Mouse (Mus musculus): ENCODE measurements at regions not wholly inside any gene's neighbourhood (a gene's known extent, or its start where the extent isn't known, plus 50 kb on each side); places are given as distances from the start of the nearest gene placed in this dataset.

DNA sequence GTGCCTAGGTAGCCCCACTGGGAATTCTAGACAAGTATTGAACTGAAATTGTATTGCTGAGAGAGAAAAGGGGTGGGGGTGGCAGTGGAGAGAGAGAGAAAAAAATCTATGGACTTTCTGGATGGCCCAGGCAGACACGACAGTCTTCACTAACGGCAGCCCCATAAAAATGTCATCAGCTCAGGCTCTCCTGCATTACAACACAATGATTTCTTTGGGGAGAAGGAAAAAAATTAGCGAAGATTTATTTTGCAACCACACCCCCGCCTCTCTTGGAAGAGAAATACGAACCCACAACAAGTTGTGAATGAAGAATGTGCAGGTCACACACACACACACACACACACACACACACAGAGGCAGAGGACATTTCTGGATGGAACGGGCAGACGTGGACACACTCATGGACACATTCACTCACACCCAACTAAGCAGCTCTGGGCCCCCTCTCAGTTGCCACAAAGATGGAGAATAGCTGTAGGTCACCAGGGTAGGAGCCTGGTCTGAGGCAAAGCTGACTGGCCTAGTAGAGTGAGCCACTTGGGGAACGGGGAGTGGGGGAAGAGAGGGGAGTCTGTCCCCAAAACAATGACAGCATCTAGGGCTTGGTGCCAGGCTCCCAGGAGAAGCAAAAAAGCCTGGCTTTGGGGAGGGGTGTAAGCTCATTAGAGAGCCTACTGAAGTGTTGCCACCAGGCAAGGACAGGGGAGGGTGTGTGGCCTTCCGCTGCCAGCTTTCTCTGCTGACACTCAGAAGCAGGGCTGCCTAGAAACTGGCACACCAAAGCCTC lies 201.0 kb downstream of the Sox9 start:
- DNase-seq, result no peak

DNA sequence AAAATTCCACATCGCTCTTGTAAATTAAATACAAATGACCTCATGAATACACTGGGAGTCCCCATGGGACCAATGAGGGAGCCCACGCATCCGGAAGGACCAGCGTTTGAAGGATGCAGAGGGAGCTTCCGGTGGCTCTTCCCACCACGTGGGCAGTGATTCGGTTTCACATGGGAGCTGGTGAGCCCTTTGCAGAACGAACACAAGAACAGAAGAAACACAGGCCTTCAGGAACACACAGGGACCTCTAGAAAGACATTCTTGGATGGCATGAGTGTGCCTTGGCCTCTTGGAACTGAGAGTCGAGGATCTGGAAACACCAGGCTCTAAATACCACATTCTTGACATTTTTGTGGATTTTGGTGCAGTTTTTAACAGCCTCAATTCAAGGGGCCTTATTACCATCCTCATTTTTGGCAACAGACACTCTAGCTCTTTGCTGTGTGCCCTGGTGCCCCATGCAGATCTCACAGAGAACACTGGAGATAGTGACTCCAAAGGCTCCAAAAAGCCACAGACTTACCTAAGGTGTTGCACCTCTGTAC lies 204.1 kb downstream of the Sox9 start:
- no peak for DNase-seq

DNA sequence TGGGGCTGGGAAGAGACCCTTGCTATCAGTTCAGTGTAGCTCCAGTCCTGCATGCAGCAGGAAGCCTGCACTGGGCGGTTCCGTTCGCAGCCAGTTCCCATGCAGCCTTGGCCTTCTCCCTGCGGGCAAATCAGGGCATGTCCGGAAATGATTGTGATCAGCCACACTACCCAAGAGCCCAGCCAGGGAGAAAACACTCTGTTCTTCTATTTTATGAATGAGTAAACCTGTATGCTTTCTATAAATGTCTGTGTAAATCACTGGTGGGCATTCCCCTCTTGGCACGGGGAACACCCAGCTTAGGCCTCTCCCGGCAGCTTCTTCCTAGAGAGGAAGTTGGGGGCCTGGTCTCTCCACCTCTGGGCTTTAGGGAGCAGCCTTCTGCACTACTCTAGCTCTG lies 205.8 kb downstream of the Sox9 start:
- no peak for DNase-seq

DNA sequence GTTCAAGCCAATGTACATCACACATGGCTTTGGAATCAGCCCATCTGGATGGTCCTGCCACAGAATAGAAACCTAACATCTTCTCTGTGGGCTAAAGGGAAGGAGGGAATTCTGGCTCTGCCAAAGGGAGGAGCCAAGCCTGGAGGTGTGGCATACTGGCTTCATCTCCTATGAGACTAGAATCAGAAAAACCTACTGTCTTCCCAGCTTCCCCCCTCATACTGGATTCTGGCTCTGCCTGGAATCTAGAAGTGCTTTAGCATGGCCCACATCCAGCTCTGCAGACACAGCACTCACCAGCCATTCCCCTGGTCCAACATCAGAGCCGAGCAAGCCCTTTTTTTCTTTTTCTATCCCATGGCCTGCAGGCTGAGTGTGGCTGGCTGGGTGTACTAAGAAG lies 206.9 kb downstream of the Sox9 start:
- DNase-seq, result no peak

DNA sequence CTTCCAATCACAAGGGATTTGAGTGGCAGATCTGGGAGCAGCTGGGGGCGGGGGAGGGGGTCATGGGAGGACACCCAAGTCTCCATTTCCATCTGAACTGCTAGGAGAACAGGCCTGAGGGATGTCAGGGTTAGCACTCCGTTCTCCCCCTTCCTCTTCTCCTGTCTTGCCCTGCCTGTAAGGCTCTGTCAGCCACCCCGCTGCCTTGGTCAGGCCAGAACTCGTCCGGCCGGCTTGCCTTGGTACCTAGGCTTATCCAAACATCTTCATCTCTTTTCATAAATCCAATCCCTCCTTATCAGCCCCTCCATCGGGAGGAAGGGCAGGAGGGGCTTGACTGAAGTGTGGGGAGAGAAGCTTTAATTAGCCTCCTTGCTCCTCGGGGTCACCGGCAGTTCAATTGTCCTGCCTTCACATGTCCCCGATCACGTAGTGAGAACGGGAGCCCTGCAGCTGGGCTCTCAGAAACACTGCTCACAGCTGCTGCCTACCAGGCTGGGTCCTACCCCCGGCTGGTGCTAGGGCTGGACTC lies 208.0 kb downstream of the Sox9 start:
- no peak for DNase-seq

DNA sequence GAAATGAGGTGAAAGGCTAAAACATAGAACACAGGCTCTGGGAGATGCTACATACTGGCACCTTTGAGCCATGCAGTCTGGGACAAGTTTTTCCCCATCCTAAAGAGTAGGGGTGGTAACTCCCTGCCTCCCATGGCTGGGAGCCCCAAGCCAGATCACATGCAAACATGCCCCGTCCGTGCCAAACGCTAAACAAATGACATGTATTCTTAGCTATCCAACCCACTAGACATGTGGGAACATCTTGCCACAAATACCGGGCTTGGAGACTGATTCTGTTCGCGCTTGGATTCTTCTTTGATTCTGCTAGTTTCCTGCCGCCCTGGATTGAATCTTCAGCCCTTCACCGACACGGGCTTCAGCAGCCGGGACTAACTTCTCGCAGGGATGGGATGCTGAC lies 208.7 kb downstream of the Sox9 start:
- no peak for DNase-seq

DNA sequence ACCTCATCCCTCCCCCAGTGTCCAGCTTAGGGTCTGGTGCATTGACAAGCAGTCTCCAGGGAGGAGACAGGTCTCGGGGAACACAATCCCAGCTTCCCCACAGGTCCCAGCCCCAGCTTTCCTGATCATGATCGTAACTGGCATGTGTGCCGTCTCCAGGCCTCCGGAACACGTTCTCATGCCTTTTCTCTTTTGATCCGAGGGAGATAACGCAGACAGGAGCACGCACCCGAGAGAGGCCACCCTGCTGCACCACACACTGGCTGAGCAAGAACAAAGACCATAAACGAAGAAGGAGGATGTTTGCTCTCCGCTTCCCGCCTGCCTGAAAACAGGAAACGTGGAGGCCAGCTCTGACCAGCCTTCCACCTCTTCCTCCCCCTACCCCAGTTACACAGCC lies 209.8 kb downstream of the Sox9 start:
- DNase-seq, result no peak

DNA sequence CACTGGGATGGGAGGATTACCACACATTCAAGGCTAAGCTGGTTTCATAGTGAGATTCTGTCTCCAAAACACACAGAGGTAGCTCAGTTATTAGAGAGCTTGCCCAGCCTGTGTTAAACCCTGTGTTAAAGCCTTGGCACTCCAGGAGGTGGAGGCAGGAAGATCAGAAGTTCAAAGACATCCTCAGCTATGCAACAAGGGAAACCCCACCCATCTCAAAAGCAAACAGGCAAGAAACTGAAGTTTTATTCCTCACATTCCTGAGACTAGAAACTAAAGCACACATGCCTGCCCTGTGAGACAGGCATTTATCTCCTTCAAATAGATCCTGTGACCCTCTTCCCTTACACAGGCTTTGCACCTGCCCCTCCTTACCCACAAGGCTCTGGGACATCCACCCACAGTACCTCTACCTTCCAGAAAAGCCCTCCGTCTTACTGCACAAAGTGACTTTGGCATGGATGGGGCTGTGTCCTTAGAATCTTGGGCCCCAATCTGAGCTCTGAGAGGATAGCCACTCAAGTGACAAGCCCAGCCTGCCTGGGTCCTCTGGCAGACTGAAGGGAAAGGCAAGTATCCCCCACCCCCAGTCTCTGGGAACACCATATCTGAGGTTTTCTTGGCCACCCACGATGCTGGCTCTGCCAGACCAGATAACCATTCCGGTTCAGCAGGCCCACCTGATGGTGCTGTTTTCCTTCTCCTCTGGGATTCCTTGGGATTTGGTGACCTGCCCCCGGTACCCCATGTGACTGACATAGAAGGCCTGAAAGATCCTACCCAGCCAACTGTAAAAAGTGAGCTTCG lies 217.0 kb downstream of the Sox9 start:
- DNase-seq, result no peak

DNA sequence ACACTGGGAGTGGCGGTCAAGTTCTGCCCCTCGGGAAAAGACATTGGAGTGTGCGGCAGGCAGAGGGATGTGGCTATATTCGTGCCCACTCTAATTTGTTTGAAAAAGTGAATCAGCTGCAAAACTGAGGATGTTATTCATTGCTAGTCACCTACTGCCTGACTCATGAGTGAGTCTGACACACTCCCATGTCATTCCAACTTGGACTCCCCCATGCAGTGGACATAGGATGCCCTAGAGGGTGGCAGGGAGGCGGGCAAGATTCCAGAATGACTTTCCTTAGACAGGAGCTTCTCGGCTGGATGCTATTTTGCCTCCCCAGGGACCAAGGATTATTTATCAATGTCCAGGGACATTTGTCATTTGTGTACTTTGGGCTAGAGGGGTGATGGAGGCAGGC lies 219.0 kb downstream of the Sox9 start:
- DNase-seq, result no peak

DNA sequence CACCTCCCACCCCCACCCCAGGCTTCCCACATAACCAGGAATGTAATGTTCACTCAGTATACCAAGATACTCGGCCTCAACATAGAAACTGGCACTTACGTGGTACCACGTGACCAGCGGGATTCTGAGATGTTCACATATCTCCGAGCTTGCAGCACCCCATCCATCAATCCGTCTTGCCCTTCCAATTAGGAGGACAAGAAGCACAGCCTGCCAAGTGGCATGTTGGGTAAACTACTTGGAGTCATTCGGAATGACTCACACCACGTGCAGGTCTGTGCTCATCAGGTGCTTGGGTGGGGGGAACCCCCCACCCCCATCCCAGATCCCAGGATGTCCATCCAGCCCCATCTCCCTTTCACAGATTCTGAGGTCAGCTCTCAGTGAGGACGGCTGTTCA lies 223.9 kb downstream of the Sox9 start:
- DNase-seq, result no peak

DNA sequence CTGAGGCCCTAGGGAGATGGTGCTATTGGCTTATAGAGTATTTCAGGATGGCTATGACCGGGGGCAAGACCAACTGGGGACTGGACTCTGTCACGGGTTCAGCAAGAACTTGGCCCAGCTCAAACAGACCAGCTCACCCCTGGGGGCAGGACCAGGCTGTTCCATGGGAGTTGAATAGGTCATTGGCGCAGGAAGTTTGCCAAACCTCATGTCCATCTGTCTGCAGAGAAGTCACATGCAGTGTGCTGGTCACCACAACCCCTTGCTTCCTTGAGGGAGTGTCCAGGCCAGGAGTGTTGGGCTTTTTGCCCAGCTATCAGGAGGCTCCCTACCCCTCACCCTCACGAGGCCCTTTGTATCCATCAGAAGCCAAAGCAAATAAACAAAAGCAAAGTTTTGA lies 226.5 kb downstream of the Sox9 start:
- DNase-seq, result no peak

DNA sequence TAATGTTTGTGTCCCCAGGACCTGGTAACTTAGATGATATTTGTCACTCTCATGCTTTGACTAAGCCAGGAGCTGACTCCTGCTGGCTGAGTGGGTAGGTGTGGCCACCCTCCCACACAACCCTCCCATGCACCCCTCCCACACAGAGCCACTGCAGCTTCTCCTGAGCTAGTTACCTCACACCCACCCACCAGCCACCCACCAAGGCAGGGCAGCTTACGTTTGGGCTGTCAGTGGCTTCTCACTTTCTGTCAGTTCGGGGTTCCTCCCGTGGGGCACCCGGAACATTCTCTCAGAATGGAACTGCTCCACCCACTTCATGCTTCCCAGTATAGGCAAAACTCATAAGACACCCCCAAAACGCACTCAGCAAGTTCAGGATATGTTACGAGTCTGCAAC lies 227.4 kb downstream of the Sox9 start:
- no peak for DNase-seq

DNA sequence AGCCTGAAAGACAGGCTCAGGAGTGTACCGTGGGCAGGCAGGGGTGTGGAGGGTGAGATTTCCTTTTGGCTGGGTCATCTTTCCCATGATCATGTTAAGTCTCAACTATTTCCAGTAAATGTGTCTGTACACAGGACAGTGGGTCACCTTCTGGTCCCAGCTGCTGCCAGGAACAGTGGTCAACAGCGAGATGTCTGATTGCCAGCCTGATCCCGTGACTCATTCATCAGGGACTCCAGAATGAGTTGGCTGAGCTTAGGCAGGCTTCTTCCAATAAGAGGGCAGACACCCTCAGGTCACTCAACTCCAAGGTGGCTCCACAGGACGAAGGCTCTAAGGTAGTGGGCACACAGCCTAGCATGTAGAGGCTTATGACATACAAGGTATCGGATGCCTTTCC lies 228.9 kb downstream of the Sox9 start:
- DNase-seq, result no peak

DNA sequence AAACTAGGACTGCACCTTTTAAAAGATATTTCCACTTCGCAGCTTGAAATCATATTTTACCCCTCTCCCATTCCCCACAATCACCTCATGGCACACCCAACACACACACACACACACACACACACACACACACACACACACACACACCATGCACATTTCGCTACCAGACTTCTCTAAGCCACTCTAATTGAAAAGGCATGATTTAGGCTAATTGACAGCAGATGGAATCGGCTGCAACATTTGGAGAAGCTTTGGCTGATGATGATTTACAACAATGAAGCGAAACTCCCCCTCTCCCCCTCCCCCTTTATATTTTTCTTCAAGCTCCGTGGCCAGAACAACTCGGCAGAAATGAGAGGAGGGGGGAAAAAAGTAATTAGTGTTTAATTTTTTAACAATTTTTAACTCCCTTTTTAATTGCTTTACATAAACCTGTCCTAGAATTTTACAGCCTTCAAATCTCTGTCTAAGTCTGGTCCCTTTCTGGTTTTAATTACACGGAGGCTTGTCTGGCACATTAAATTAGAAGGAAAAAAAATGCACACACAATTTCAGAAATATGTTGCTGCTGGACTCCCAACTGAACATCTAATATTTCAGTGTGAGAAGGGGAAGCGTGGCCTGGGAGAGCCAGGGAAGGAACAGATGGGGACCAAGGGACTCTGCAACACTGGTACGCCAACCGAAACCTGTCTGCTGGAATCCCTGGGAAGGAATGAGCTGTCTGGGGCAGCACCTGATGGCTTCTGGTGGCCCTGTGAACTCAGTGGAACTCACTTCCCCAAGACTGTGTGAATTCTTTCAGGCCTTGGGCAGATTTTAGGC lies 232.4 kb downstream of the Sox9 start:
- no peak for DNase-seq

DNA sequence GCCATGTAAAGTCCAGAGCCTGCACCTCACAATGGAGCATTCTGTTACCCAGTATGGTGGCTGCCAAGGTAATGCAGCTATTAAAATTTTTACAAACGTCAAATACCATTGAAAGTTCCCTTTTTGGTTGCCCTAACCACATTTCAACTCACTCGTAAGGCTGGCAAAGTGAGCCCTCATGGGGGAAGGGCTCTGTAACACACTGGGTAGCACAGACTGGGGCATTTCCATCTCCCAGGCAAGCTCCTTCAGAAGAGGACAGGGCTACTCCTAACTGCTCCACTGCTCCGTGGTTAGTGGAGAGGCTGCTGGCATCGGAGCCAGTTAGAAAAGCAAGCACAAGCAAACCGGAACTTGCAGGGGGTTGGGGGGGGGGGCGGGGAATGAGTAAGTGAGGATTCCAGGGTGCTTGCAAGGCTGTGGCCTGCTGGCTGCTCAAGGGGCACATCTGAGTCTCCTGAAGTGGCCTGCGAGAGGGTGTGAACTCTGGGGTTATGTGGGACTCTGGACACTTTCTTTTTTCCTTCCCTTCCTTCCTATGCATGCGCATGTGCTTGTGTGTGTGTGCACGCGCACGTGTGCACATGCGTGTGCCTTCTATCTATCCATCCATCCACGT lies 233.8 kb downstream of the Sox9 start:
- DNase-seq, result no peak

DNA sequence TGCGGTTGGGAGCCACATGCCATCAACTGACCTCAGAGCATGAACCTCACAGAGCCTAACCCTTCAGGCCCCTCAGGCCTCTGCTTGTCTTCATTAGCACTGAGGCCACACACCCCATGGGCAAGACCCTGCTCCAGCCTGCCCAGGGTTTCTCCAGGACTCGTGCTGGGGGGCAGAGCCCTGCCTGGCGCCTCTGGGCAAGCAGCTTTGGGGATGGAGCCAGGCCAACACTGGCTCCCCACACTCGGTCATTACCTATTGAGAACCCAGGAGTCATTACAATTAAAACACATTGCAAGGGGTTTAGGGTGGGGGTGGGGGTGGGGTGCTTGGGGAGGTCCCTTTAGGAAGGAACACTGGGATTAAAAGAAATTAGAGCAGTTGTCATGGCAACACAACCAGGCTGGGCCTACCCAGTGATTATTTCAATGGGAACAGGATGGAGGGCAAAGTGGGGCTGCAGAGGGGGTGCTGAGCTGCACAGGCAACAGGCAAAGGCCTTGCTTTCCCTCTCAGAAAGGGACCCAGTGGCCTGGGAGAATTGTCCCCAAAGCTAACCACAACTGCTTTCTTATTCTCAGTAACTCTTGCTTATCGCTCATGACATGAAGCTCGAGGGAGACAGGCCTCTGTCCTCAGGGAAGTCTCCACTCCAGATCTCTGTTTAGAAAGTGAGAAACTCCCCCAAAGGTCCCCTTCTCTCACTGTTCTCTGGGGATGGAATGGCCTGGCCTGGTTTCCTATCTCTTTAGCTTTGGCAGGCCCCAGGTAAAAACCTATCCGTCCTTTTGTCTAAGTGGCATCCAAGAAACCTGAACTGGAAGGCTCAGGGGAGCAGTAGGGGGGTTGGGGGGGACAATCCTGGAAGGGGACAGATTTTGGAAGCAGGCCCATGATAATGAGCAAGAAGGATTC lies 235.0 kb downstream of the Sox9 start:
- DNase-seq, result no peak

DNA sequence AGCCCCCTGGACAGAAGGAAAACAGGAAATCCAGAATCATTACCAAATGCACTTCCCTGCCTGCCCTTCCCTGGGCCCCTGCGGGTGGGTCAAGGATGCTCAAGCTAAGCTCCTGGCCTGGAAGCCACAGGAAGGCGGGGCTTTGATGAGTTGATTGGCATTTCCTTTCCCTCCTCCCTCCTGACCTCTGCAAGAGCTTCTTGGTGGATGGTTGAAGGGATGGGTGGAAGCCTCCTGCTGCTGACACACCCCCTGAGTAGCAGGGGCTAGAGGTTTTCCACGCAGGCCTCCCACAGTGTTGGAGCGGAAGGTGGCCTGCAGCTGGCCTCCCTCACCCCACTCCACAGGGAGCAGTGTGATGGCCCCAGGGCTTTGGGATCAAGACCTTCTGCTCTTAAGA lies 239.5 kb downstream of the Sox9 start:
- DNase-seq, result no peak

DNA sequence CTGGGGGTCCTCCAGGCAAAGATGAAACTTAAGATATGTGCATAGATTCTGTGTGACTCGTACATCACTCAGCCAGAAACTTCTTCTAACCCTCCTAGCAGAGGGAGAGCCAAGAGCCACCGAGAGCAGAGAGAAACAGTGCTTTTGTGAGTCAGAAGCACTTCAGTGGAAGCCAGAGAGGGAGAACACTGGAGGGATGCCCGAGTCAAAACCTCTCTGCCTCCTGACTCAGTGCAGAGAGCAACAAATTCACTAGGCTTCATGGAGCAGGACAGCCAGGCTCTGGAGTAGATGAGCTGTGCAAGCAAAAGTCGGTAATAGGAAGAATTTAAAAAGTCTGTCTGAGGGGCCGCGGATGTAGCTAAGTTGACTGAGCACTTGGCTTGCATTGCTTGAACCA lies 245.0 kb downstream of the Sox9 start:
- no peak for DNase-seq

DNA sequence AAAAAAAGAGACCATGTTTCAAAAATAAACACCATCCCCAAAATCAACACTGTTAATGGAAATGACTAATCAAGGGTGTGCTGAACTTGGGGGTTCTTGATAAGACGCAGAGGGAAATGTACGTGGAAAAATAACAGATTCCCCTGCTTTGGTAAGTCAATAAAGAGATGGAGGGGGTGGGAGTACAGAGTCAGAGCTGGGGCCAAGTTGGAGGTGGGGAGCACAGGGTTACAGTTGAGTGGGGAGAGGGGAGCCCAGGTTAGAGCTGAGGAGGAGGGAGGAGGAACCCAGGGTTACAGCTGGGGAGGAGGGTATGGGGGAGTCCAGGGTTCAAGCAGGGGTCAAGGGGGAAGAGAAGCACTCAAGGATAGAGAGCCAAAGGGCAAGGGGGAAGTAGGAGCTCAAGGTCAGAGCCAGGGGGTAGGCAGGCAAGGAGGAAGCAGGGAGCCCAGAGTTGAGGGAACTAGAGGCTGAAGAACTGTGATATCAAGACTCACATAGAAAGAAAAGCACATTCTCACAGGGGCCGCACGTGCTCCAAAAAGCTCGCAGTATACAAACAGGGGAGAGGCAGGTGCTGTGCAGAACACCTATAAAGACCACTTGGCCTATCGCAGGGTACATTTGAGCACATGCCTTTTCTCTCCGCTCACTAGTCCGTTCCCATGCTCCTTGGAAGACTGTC lies 246.4 kb downstream of the Sox9 start:
- no peak for DNase-seq

DNA sequence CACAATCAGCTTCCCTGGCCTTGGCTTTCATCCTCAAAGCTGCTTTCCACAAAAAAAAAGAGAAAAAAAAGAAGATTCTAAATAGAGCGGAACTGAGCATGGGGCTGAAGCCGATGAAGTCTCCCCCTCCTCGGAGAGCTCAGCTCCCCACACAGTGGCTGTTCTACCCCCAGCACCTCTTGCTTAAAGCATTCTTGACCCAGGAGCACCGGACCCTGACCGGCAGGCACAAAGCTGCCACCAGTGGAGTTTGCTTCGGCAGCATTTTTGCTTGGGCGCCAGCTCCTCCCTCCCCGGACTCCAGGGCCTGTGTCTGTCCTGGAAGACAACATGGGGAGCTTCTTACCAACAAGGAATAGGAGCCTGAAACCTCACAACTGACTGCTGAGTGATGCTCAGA lies 249.4 kb downstream of the Sox9 start:
- DNase-seq, result no peak

All from thymus, postnatal 25 days (tissue).